Mouse (Mus musculus) heart, postnatal 25 days (tissue): ENCODE measurements at regions not wholly inside any gene's neighbourhood (a gene's known extent, or its start where the extent isn't known, plus 50 kb on each side); places are given as distances from the start of the nearest gene placed in this dataset.

Experiments used
- DNase-seq: peaks from one replicate; pipeline ENCODE4 v3.0.0; 2022; ENCODE audit warnings: low spot score
- intact Hi-C: fragments of 180-260 bp; cut with DNase I; formaldehyde crosslinking; loops from one replicate; pipeline ENCODE4 v1.15.1; 2025

- no peak for DNase-seq
- intact Hi-C loops, result loop anchor here (2.0 kb wide), 2 partner anchors 72 to 102 kb away; no protein-coding TSS in a partner anchor
These were observed 492.0 kb downstream of the Med13l start for GRCm38 (mm10) chr5:119052354-119052996.

GRCm38 (mm10) chr5:119053738-119054137 lies 493.3 kb downstream of the Med13l start:
- DNase-seq, result no peak
- intact Hi-C loops, result loop anchor here (2.0 kb wide), 2 partner anchors 73 to 103 kb away; no protein-coding TSS in a partner anchor

DNA sequence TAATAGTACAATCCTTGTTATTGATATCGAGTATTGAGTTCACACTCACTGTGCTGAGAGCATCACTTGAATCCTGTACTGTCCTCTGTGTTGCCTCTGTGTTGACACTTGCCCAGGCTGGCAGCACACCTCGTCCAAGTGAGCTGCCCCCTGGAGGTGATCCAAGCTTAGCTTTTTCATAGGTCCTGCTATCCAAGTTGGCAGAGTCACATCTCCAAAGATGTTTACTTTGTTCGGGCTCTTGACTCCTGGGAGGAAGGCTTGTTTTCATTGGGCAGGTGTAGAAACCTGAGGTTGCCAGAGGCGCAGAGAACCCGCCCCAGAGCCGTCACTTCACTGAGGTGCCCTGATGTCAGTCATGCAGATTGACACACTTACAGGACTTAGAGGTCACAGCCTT lies 493.9 kb downstream of the Med13l start:
- no peak for DNase-seq
- intact Hi-C loops, result no loop called here

GRCm38 (mm10) chr5:119055430-119055829 lies 495.0 kb downstream of the Med13l start:
- intact Hi-C loops, result no loop called here
- peak; percentile 67 for DNase-seq

GRCm38 (mm10) chr5:119057813-119058212 lies 497.3 kb downstream of the Med13l start:
- DNase-seq, result no peak
- intact Hi-C loops, result loop anchor here (2.0 kb wide), 2 partner anchors 177 to 613 kb away; partner anchors contain the start of gene Tbx3

- intact Hi-C loops, result loop anchor here (2.0 kb wide), 1 partner anchor 612 kb away; the partner anchor contains the start of gene Tbx3
- DNase-seq, result peak; percentile 34
These were observed 497.9 kb downstream of the Med13l start for GRCm38 (mm10) chr5:119058231-119058851.

DNA sequence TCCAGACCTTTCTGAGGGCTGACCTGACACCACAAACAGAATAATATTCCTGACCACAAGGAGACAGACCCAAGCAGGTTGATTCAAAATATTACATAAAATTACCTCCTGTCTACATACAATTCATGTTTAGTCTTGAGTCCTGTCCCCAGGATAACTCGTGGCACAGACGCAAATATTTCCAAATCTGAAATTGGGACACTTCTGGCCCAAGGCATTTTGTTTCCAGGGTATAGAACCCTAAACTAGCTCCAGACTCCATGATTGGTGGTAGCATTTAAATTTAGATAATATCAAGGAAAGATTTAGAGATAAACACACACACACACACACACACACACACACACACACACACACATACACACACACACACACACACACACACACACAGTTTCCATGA lies 498.7 kb downstream of the Med13l start:
- intact Hi-C loops, result loop anchor here (2.0 kb wide), 1 partner anchor 612 kb away; the partner anchor contains the start of gene Tbx3
- DNase-seq, result no peak

GRCm38 (mm10) chr5:119060886-119061285 lies 500.4 kb downstream of the Med13l start:
- DNase-seq, result no peak
- intact Hi-C loops, result no loop called here

- DNase-seq, result no peak
- intact Hi-C loops, result no loop called here
These were observed 502.0 kb downstream of the Med13l start for GRCm38 (mm10) chr5:119062478-119062877.

- intact Hi-C loops, result no loop called here
- DNase-seq, result no peak
These were observed 506.2 kb downstream of the Med13l start for GRCm38 (mm10) chr5:119066666-119067065.

- intact Hi-C loops, result no loop called here
- DNase-seq, result no peak
These were observed 509.4 kb downstream of the Med13l start for GRCm38 (mm10) chr5:119069765-119070333.

GRCm38 (mm10) chr5:119072712-119073111 lies 512.2 kb downstream of the Med13l start:
- intact Hi-C loops, result no loop called here
- no peak for DNase-seq

DNA sequence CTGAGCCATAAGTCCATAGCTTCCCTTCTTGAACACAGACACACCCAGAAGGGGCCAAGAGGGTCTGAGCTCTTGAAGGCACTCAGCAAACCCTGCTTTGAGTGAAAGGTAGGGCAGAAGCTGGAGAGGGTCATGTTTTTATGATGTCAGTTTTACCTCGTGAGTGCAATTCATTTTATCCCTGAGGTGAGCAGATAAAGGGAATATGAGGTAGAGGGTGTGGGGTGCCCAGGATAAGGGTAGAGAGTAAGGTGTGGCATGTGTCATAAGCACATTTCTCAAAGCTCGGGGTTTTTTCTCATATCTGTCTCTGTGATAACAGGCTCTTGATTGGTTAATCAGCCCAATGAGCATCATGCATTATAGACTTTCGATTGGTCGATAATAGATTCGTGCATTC lies 520.3 kb downstream of the Med13l start:
- DNase-seq, result no peak
- intact Hi-C loops, result no loop called here

- intact Hi-C loops, result no loop called here
- no peak for DNase-seq
These were observed 522.4 kb downstream of the Med13l start for GRCm38 (mm10) chr5:119082895-119083294.

- DNase-seq, result no peak
- intact Hi-C loops, result no loop called here
These were observed 537.2 kb downstream of the Med13l start for GRCm38 (mm10) chr5:119097576-119098193.

GRCm38 (mm10) chr5:119099817-119100216 lies 539.3 kb downstream of the Med13l start:
- intact Hi-C loops, result no loop called here
- no peak for DNase-seq

- intact Hi-C loops, result no loop called here
- no peak for DNase-seq
These were observed 543.0 kb downstream of the Med13l start for GRCm38 (mm10) chr5:119103503-119103902.

GRCm38 (mm10) chr5:119107898-119108297 lies 547.4 kb downstream of the Med13l start:
- intact Hi-C loops, result no loop called here
- no peak for DNase-seq

- intact Hi-C loops, result no loop called here
- DNase-seq, result no peak
These were observed 549.0 kb downstream of the Med13l start for GRCm38 (mm10) chr5:119109501-119109900.

- intact Hi-C loops, result no loop called here
These were observed 553.6 kb downstream of the Med13l start for GRCm38 (mm10) chr5:119114074-119114473.

DNA sequence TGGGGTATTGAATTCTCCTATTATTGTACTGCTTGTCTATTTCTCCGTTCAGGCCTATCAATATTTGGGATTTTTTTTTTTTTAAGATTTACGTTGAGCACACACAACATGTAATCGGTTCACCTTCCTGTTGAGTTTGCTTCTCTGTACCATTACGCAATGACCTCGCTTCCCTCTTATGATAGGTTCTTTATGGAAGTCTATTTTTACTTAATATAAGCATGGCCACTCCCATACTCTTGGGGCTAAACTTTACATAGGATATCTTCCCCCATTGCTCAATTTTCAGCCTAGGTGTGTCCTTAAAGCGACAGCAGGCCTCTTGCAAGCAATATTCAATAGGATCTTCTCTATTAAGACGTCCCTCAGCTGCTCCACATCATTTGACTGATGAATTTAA lies 544.7 kb upstream of the Tbx3 start:
- intact Hi-C loops, result no loop called here
- no peak for DNase-seq

More at GRCm38 (mm10) chr5:119114074-119114473, 553.6 kb downstream of the Med13l start:
- DNase-seq, result no peak
